Mouse (Mus musculus): ENCODE measurements around the gene Prpf40b.

The Prpf40b gene

GRCm38 (mm10) chr15:99332111-99332510 is 37.2 kb downstream of the Prpf40b start:
- no peak for DNase-seq (ENCODE audit: extremely low spot score, low spot score)

DNA sequence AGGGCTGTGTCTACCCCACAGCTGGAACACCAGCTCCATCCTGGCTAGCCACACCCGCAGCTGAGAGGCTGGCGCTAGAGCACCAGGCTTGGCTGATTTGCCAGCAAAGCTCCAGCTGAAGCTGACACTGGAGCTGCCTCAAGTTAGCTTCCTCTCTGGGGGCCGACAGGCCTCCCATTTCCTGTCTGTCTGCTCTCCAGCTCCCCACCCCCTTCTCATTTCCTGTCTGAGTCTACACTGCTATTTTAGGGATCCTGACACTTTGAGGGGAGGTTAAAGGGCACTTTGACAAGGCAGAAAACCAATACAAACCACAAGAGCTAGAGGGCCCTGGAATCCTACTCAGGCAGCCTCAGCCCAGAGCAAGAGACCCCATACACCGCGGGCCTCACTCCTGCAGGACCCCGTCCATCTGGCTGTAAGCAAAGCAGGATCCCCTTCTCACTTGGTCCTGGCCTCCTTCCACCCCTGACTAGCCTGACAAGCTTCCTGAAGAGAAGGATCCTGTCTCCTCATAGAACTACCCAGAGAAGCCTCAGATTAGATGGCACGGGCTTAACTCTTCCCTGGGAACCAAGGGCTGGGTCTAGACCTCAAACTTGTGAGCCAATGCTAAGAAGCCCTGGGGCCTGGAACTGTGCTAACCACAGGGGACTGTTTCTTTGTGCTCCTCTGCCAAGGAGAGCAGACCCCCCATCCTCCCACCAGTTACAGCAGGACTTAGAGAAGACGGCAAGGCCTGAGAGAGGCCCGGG is 38.2 kb downstream of the Prpf40b start:
- peak; percentile 66 for DNase-seq (ENCODE audit: extremely low spot score, low spot score)

- no peak for DNase-seq (ENCODE audit: extremely low spot score, low spot score)
Measured at GRCm38 (mm10) chr15:99333676-99334065, 38.8 kb downstream of the Prpf40b start.

GRCm38 (mm10) chr15:99334500-99334899 is 39.6 kb downstream of the Prpf40b start:
- DNase-seq (ENCODE audit: extremely low spot score, low spot score): no peak

DNA sequence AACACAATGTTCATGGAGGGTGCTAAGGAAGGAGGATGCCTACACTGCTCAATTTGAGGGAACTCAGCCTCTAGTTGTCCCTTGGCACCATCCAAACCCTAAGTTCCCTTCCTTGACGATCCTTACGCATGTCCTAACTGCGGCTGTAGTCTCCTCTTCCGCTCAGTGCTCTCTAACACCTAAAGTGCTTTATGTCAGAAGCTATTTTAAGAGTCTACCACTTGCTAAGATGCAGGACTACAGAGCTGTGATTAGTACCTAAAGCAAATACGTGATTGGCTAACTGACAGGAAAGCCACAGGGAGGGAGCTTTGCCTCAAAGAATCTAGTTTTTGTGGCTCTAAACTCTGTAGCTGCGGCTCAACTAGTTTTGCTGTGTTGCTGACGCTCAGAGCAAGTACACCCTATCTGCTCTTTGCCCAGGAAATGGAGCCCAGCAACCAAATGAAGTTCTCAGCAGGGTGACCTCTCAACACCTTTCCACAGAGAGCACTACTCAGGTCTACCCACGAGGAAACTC is 41.0 kb downstream of the Prpf40b start:
- DNase-seq (ENCODE audit: extremely low spot score, low spot score): no peak

GRCm38 (mm10) chr15:99338916-99339315 is 44.0 kb downstream of the Prpf40b start:
- DNase-seq (ENCODE audit: extremely low spot score, low spot score): no peak

DNA sequence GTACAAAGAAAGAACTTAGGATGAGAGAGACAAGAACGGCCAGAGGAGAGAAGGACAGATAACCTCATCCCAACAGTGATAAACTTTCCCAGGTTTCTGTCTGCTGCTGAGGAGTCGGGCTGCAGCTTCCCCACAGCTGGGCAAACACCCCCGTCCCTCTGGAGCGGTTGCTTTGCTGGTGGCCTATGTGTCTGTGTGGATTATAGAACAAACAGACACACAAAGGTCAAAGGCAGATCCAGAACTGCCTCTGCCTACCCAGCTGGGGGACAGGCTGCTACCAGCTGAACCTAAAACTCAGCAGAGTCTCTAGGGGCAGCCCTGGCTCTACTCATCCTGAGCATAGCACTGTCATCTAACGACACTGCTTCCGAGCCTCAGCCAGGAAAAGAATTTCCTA is 44.8 kb downstream of the Prpf40b start:
- no peak for DNase-seq (ENCODE audit: extremely low spot score, low spot score)

DNA sequence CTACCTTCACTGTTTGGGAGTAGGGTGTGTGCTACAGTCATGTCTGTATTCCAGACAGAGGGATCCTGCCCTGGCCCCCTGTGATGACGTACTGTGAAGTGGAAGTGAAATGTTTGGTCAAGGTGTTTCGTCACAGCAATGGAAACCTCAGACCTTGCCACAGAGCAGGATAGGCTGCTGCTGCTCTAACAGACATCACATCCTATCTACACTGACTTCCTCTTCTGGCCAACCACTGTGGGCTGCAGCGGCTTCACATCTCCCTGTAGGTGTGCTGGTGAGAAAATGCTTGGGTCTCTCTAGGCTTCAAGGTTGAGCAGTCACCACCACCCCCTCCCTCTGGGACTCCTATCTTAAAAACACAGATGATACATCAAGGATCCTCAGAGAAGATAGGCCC is 46.2 kb downstream of the Prpf40b start:
- no peak for DNase-seq (ENCODE audit: extremely low spot score, low spot score)

DNA sequence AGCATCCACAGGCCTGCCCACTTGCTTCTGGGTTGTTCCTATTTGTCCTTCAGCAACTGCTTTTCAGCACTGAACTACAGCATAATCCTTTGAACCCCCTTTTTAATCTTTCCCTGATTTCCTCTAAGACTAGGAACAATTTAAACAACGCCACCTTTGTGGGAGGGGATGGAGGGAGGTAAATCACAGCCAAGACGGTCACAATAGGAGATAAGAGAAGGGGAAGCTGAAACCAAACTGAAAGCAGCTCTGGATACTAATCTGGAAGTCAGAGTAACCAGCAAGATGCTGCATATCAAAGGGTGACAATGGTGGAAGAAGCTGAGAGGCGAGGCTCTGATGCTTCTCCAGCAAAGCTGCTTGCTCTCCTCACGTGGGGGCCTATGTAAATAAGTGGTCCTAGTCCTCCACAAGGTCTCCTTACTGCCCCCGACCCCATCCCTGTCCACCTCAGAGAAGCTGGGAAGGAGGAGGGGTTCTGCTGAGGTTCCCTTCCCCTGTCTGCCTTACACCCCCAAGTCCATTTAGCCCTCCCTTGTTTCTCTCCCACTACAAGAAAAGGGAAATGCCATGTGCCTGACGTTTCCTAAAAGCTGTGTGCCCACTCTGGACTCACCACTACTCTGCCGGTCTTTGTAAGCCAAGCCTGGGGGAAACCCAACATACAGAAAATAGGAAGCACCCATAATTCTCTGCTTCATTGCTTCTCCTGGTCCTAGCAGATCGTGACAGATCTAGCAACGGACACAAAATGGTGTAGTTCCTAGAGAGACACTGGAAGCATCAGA is 47.5 kb downstream of the Prpf40b start:
- DNase-seq (ENCODE audit: extremely low spot score, low spot score): no peak

- DNase-seq (ENCODE audit: extremely low spot score, low spot score): no peak
Measured at GRCm38 (mm10) chr15:99343414-99344147, 48.7 kb downstream of the Prpf40b start.

DNA sequence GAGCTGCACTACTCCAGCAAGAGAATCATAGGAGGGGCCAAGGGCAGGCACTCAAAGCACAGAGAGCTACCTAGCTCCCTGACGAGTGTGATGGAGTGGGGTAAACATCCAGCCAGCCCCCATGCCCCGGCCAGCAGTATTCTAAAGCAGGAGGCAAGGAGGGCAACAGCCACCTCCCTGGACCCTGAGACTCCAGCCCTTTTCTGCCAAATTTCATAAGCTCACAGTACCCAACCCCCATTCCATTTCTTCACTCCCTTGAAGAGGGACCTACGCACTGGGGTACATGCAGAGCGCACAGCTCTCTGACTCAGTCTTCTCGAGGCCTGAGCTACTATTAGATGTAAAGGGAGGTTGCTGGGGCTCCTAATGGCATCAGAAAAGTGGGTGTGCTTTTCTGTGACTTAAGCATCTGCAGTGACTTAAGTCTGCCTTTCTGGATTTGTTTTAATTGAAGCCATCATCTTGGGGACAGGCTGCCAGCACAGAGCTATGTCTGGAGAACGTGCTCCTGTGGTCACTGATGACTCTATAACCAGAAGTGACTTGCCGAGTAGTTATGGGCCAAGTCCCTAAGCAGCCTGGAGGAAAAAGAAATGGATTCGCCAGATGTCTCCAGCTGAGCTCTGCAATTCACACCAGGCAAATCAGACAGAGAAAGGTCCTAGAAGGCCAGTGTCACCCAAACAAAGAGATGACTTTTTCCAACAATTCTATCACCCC is 49.4 kb downstream of the Prpf40b start:
- no peak for DNase-seq (ENCODE audit: extremely low spot score, low spot score)

- no peak for DNase-seq (ENCODE audit: extremely low spot score, low spot score)
Measured at GRCm38 (mm10) chr15:99344961-99345360, 50.1 kb downstream of the Prpf40b start.

DNA sequence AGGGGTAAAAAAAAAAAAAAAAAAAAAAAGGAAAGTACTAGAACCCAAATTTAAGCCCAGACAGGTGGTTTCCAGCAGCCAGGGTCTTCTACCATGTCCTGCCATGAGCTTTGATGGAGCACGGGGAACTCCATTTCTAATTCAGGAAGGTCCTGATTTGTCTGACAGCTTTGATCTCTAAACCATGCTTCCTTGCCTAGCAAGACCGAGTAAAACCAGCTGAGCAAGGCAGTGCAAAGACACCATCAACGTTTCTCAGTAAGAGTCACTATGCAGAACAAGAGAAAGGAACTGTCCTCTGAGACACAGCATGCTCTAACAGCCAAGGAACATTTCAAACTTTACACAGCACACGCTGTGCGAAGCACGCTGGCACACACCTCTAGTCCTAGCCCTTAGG is 56.7 kb downstream of the Prpf40b start:
- no peak for DNase-seq (ENCODE audit: extremely low spot score, low spot score)

DNA sequence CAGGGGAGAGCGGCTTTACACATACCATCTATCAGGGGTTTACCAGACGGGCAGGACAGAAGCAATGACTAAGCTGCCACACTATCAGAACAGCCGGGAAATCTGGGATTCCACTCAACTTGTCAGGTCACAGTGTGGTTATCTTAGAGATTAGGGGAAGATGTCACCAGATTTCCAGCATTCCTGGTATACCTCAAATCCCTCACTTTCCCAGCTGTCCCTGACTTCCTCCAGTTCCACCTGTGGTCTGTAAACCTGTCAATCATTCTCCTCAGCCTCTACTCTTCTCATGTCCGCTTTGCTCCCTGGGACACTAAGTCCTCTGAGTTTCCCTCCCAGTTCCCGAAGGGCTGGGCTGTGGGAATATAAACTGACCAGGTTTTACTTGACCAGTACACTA is 57.4 kb downstream of the Prpf40b start:
- DNase-seq (ENCODE audit: extremely low spot score, low spot score): no peak

DNA sequence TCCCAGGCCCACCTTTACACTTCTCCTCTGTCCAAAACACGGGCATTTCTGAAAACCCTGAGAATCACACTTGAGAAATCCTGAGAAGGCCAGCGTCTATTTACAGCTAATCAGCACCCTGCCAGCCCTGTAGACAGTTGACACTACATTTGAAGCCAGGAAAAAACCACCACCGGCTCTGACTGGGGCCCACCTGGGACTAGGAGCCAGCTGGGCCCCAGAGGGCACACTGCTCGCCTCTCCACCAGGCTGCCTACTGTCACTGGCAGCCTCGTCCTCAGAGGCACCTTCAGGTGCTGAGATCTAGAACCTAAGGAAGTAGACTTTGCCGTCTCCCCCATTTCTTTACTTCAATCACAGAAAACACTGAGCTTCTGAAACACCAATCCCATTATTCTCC is 60.8 kb downstream of the Prpf40b start:
- DNase-seq (ENCODE audit: extremely low spot score, low spot score): no peak

DNA sequence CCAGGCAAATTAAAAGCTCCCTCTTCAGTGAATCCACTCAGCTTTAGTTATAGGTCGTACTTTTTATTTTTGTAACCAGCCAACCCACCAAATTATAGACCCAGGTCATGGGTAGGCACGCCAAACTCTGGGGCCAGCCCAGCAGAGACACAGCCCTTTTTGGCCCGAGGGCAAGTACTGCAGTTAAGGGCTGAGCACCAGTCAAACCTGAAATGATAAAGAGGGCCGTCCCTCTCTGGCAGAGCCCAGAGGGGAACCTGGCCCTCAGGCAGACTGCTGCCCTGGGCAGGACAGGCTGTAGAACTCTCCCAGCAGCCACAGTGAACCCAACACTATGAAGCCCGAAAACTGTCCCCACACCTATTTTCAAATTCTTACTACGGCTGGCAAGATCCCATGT is 61.6 kb downstream of the Prpf40b start:
- no peak for DNase-seq (ENCODE audit: extremely low spot score, low spot score)

GRCm38 (mm10) chr15:99358952-99359351 is 64.1 kb downstream of the Prpf40b start:
- DNase-seq (ENCODE audit: extremely low spot score, low spot score): no peak

- DNase-seq (ENCODE audit: extremely low spot score, low spot score): no peak
Measured at GRCm38 (mm10) chr15:99364022-99364530, 69.2 kb downstream of the Prpf40b start.

DNA sequence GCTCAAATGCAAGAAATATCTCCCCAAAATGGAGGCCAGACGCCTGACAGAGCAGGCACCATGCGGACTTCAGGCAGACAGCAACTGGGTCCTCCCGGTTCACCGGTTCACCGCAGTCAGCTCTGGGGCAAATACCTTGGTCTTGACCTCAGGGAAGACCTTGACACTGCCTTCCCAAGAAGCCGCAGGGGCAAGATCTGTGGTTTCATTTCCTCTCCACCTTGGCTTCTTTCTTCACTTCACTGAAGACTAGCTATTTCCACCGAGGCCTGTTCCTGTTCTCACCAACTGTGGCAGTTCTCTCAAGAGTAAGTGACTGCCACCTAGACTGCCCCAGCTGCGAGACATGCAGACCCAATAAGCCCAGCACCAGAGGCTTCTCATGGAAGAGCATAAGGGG is 70.0 kb downstream of the Prpf40b start:
- no peak for DNase-seq (ENCODE audit: extremely low spot score, low spot score)

All from neural tube, embryonic 10.5 days (tissue).